In genomic region chr1:63944786-63945185, GRCm38 (mm10) we compare ENCODE assay signal across 11 mouse cellular contexts.
"Had no signal": no experiment of that assay in that cellular context is flagged by ENCODE, and none has a peak within 500 bp of the region (broad histone marks: within the 10 kb centered on the region; RNA-seq: fewer than 3 reads in every experiment).

No protein-coding gene starts in this region.

- DNase-seq: kidney, adult 2 months; kidney, postnatal 25 days; layer of hippocampus, postnatal 36 days; liver, embryonic 13.5 days; lung, adult 2 months; lung, postnatal 14 days; lung, postnatal 4 days; retina, postnatal 1 day; right cerebral cortex, postnatal 25 days; spleen, adult 18-20 months; thymus, postnatal 25 days had no signal
